Mouse (Mus musculus) left cerebral cortex, postnatal 4 days (tissue): ENCODE measurements around the gene Myo5a. TPM values are rescaled to one million over a fixed set of nuclear protein-coding genes. Genes with fewer than 3 reads are reported as not detected.

Experiments
- total RNA-seq, 2 experiments: library from RNA; stranded (reverse); gene quantifications; 2 replicates each; pipeline ENCODE4 v1.2.3; 2021

The Myo5a gene
- total RNA-seq, 2 experiments from 2014 or later: 239 to 251 TPM

Other genes with a start within 250 kb of the Myo5a start
- gene Onecut1, start 209.1 kb upstream of the Myo5a start, total RNA-seq: under 1 TPM in 1 of 2 experiments, not detected in 1; 0.16 TPM
- 10 to 100 TPM; 25.7 to 28.8 TPM for gene Fam214a, start 118.1 kb upstream of the Myo5a start, total RNA-seq
- gene Arpp19, start 33.4 kb upstream of the Myo5a start, total RNA-seq: 100 to 1,000 TPM; 193 to 207 TPM
- under 1 TPM; 0.14 to 0.32 TPM for gene Myo5c, start 161.0 kb downstream of the Myo5a start, total RNA-seq
- 10 to 100 TPM; 74.6 to 78.1 TPM for gene Gnb5, start 235.3 kb downstream of the Myo5a start, total RNA-seq